Mouse (Mus musculus) limb, embryonic 12.5 days (tissue): ENCODE measurements around the gene Rnf151. TPM values are rescaled to one million over a fixed set of nuclear protein-coding genes. Genes with fewer than 3 reads are reported as not detected.

Experiments
- ATAC-seq: fragments of 200-750 bp; cut with Nextera tagmentation; 2 replicates; pipeline ENCODE4 v1.8.0; 2017; ENCODE audit warnings: low read depth, moderate TSS enrichment; ENCODE audit not compliant: insufficient number of reproducible peaks, insufficient read depth, low FRiP score, low TSS enrichment
- H3K27ac ChIP-seq: fragments of 300-500 bp; sonication (generic); 2 replicates; pipeline ENCODE4 v1.5.1; 2016; ENCODE audit warnings: mild to moderate bottlenecking, moderate library complexity
- H3K27me3 ChIP-seq: fragments of 300-500 bp; sonication (generic); 2 replicates; pipeline ENCODE4 v1.6.1; 2016; ENCODE audit warnings: mild to moderate bottlenecking, moderate library complexity
- H3K36me3 ChIP-seq: fragments of 300-500 bp; sonication (generic); 2 replicates; pipeline ENCODE4 v1.6.1; 2016; ENCODE audit warnings: mild to moderate bottlenecking, moderate library complexity
- H3K4me1 ChIP-seq: fragments of 300-500 bp; sonication (generic); replicated peaks from 2 replicates; pipeline ENCODE4 v1.6.1; 2016
- H3K4me2 ChIP-seq: fragments of 300-500 bp; sonication (generic); 2 replicates; pipeline ENCODE4 v1.6.1; 2016; ENCODE audit warnings: mild to moderate bottlenecking, moderate library complexity
- H3K4me3 ChIP-seq: fragments of 300-500 bp; sonication (generic); replicated peaks from 2 replicates; pipeline ENCODE4 v1.5.1; 2016; ENCODE audit warnings: mild to moderate bottlenecking
- H3K9ac ChIP-seq: fragments of 300-500 bp; sonication (generic); replicated peaks from 2 replicates; pipeline ENCODE4 v1.6.1; 2016; ENCODE audit warnings: mild to moderate bottlenecking, moderate library complexity
- H3K9me3 ChIP-seq: fragments of 300-500 bp; sonication (generic); 2 replicates; pipeline ENCODE4 v1.6.1; 2016; ENCODE audit warnings: mild to moderate bottlenecking, moderate library complexity
- WGBS: fragments of 180-500 bp; shearing (Covaris S2); methylation state at CpG from one replicate; pipeline ENCODE4 v1.1.7; 2016; 5-methylcytosine and 5-hydroxymethylcytosine counted together
- polyA plus RNA-seq: library from polyadenylated mRNA; unstranded; fragments of >200 nt; fragmentation: Nextera tagmentation; extraction: Ambion mirVana; gene quantifications from 2 replicates; pipeline ENCODE4 v1.2.1, GENCODE M21; 2016

The Rnf151 gene
- polyA plus RNA-seq, 1 experiment from 2014 or later = 0.29 TPM

- Histone ChIP-seq H3K4me3 (no peak overlapping the region), H3K36me3 (no peaks in the 10 kb centered on the region), H3K27ac (no peak overlapping the region), H3K4me1 (peaks cover 6% of the 10 kb centered on the region), H3K4me2 (no peak overlapping the region), H3K9me3 (no peaks in the 10 kb centered on the region), H3K27me3 (peaks cover 14% of the 10 kb centered on the region; the same call in 1 of the 2 replicates), H3K9ac (no peak overlapping the region)
- WGBS = 79% methylated on average over 12 of the region's 12 CpGs
- ATAC-seq = no peak
These were observed 14.5 kb upstream of the Rnf151 start for GRCm38 (mm10) chr17:24732233-24732935.

- WGBS = 81% methylated on average over 14 of the region's 14 CpGs
- H3K4me2 ChIP-seq = no peak overlapping the region
- no peak for ATAC-seq
- peaks cover 14% of the 10 kb centered on the region; the same call in 1 of the 2 replicates for H3K27me3 ChIP-seq
- H3K4me3 ChIP-seq = no peak overlapping the region
- no peaks in the 10 kb centered on the region for H3K4me1 ChIP-seq
- H3K9me3 ChIP-seq = no peaks in the 10 kb centered on the region
- no peaks in the 10 kb centered on the region for H3K36me3 ChIP-seq
- H3K27ac ChIP-seq = no peak overlapping the region
- H3K9ac ChIP-seq = no peak overlapping the region
These were observed 12.9 kb upstream of the Rnf151 start for GRCm38 (mm10) chr17:24730787-24731186.

- peaks cover 14% of the 10 kb centered on the region; the same call in 1 of the 2 replicates for H3K27me3 ChIP-seq
- H3K9me3 ChIP-seq = no peaks in the 10 kb centered on the region
- no peak for ATAC-seq
- WGBS = 83% methylated on average over 6 of the region's 6 CpGs
- no peak overlapping the region for H3K4me3 ChIP-seq
- no peak overlapping the region for H3K27ac ChIP-seq
- no peak overlapping the region for H3K4me2 ChIP-seq
- H3K9ac ChIP-seq = no peak overlapping the region
- no peaks in the 10 kb centered on the region for H3K36me3 ChIP-seq
- H3K4me1 ChIP-seq = no peaks in the 10 kb centered on the region
These were observed 11.2 kb upstream of the Rnf151 start for GRCm38 (mm10) chr17:24729067-24729466.

- whole genome bisulfite sequencing = 69% methylated on average over 17 of the region's 17 CpGs
- no peak overlapping the region for H3K4me2 ChIP-seq
- ATAC-seq = no peak
- no peak overlapping the region for H3K27ac ChIP-seq
- no peak overlapping the region; the same call in 1 of the 2 replicates for H3K9ac ChIP-seq
- H3K4me1 ChIP-seq = peaks cover 5% of the 10 kb centered on the region
- H3K9me3 ChIP-seq = no peaks in the 10 kb centered on the region
- peaks cover 14% of the 10 kb centered on the region; the same call in 1 of the 2 replicates for H3K27me3 ChIP-seq
- no peaks in the 10 kb centered on the region for H3K36me3 ChIP-seq
- no peak overlapping the region for H3K4me3 ChIP-seq
These were observed 10.3 kb upstream of the Rnf151 start for GRCm38 (mm10) chr17:24728184-24728583.

GRCm38 (mm10) chr17:24727618-24728017, 9.8 kb upstream of the Rnf151 start, which contains the start of gene Rpl3l:
TSS of gene Rpl3l (plus strand) at chr17:24727820.
- Histone ChIP-seq H3K27ac (no peak within 1 kb of the TSS), H3K4me1 (peaks cover 10% of the 10 kb centered on the region), H3K27me3 (peaks cover 14% of the 10 kb centered on the region; the same call in 1 of the 2 replicates), H3K9ac (no peak within 1 kb of the TSS; the same call in 1 of the 2 replicates), H3K9me3 (no peaks in the 10 kb centered on the region), H3K36me3 (peaks cover under 1% of the 10 kb centered on the region), H3K4me2 (no peak within 1 kb of the TSS), H3K4me3 (no peak within 1 kb of the TSS)
- 58% methylated on average over 2 of the region's 2 CpGs for WGBS
- ATAC-seq = no peak

DNA sequence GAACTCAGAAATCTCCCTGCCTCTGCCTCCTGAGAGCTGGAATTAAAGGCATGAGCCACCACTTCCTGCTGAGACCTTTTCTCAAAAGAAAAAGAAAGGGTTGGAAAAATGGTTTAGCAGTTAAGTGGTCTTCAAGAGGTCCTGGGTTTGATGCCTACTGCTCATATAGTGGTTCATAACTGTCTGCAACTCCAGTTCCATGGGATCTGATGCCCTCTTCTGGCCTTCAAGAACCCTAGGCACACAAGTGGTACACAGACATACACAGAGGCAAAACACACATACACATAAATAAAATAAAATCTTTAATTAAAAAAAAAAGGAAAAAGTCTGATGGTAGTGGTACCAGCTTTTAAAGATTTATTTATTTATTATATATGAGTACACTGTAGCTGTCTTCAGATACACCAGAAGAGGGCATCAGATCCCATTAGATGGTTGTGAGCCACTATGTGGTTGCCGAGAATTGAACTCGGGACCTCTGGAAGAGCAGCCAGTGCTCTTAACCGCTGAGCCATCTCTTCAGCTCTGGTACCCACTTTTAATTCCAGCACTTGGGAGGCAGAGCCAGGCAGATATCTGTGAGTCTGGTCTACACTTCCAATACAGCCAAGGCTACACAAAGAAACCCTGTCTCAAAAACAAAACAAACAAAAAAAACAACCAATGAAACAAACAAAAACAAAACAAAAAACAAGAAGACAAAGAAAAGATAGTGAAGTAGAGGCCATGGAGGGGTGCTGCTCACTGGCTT, 8.0 kb upstream of the Rnf151 start:
- ATAC-seq = no peak
- no peak overlapping the region for H3K4me3 ChIP-seq
- no peaks in the 10 kb centered on the region for H3K9me3 ChIP-seq
- H3K27ac ChIP-seq = no peak overlapping the region
- 71% methylated on average over 3 of the region's 3 CpGs for WGBS
- peaks cover 3% of the 10 kb centered on the region; the same call in 1 of the 2 replicates for H3K27me3 ChIP-seq
- no peak overlapping the region for H3K9ac ChIP-seq
- H3K4me2 ChIP-seq = no peak overlapping the region
- peaks cover 26% of the 10 kb centered on the region for H3K4me1 ChIP-seq
- H3K36me3 ChIP-seq = peaks cover 16% of the 10 kb centered on the region

DNA sequence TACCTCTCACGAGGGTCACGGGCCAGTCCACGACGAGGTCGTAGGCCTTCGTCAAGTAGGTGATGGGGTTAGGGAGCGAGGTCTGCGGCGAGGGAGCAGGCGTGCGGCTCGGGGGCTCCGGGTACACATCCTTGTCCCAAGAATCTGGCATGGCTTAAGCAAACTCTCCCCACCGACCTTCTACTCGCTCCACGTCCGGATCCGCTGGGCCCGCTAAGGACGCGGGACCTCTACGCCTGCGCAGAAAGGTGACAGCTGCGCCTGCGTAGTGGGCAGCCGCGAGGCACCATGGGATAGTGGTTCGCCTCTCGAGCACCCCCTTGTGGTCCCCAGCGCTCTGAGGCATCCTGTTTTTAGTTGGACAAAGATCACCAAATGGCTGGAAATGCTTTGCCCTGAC, 6.3 kb upstream of the Rnf151 start, which contains the start of gene Ndufb10:
Ndufb10 (minus strand) TSS at position 295 of the 400 bp plus-strand sequence.
- under 1% methylated on average over 30 of the region's 30 CpGs for WGBS

GRCm38 (mm10) chr17:24723881-24724180, 6.0 kb upstream of the Rnf151 start:
- Histone ChIP-seq H3K4me1 (peaks cover 28% of the 10 kb centered on the region), H3K36me3 (peaks cover 18% of the 10 kb centered on the region), H3K4me2 (peak overlapping the region; percentile 82), H3K9ac (peak overlapping the region; percentile 88), H3K9me3 (no peaks in the 10 kb centered on the region), H3K27me3 (peaks cover 3% of the 10 kb centered on the region; the same call in 1 of the 2 replicates), H3K27ac (peak overlapping the region; percentile 80), H3K4me3 (peak overlapping the region; percentile 81)
- WGBS = under 1% methylated on average over 15 of the region's 15 CpGs
- ATAC-seq = no peak

More for the DNA sequence above, 6.3 kb upstream of the Rnf151 start, which contains the start of gene Ndufb10:
- Histone ChIP-seq H3K27ac (peak within 1 kb of the TSS; percentile 80), H3K9ac (peak within 1 kb of the TSS; percentile 88), H3K36me3 (peaks cover 18% of the 10 kb centered on the region), H3K9me3 (no peaks in the 10 kb centered on the region), H3K4me3 (peak within 1 kb of the TSS; percentile 81), H3K4me1 (peaks cover 26% of the 10 kb centered on the region), H3K27me3 (peaks cover 3% of the 10 kb centered on the region; the same call in 1 of the 2 replicates), H3K4me2 (peak within 1 kb of the TSS; percentile 82)
- peak; percentile 65 for ATAC-seq

DNA sequence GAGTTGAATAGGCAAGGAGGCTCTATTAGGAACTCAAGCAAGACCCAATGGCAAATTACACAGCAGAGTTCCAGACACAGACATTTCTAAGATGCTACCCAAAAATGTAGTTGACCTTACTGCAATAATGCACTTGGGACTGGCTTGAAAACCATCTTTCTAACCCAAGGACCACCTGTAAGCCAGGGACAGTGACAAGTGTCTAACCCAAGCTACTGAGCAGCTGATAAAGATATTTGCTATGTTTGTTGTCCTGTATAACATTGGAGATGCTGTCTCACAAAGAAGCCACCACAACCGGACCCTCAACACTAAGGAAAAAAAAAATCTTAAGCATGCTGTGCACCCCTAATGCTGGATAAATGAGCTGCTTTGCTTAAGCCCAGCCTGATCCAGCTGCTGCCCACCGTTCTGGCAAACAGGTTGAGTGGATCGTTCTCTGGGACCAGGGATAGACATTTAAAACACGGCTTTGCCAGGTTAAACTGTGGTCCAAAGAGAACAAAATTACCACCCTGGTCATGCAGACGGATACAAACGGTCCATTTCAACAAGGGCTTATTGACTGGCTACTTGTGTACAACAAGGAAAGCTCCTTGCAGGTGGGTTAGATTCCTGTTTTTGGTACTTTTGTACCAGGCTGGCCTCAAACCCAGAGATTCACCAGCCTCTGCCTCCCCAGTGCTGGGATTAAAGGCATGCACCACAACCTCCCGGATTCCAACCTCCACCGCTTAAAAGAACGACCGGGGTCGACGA, 5.4 kb upstream of the Rnf151 start:
- H3K36me3 ChIP-seq = peaks cover 24% of the 10 kb centered on the region
- peak overlapping the region; percentile 82 for H3K4me2 ChIP-seq
- H3K9ac ChIP-seq = peak overlapping the region; percentile 88
- ATAC-seq = no peak
- peaks cover 32% of the 10 kb centered on the region for H3K4me1 ChIP-seq
- 5% methylated on average over 12 of the region's 12 CpGs for WGBS
- H3K4me3 ChIP-seq = peak overlapping the region; percentile 81
- H3K27me3 ChIP-seq = no peaks in the 10 kb centered on the region
- peak overlapping the region; percentile 80; the same call in 1 of the 2 replicates for H3K27ac ChIP-seq
- no peaks in the 10 kb centered on the region for H3K9me3 ChIP-seq

DNA sequence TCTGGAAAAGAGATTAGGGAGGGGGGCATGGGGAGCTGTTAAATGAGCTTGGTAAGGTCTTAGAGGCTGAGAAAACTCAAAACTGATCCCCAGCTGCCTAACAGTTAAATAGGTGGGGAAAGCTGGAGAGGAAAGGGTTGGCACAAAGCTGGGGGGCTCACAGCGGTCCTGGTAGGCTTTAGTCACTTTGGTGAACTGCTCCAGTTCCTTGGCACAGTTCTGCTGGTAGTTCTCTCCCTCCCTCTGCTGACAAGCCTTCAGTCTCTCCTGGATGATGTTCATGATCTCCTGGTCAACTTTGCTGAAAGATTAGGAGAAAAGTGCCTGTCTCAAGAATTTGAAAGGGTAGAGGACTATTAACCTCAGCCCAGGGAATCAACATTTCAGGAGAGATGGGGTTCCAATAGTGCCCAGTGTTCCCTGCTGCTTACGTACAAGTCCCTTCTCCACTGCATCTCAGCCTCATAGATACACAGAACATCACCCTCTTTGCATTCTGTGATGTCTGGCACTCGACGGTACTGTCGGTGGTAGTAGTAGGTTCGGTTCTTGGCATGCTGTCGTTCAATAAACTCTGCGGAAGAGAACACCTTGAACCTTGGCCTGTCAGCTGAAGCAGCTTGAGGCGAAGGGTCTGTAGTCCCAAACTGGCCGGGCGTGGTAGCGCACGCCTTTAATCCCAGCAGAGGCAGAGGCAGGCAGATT, 4.5 kb upstream of the Rnf151 start:
- peaks cover 32% of the 10 kb centered on the region for H3K4me1 ChIP-seq
- no peak for ATAC-seq
- peaks cover 33% of the 10 kb centered on the region for H3K36me3 ChIP-seq
- H3K27me3 ChIP-seq = no peaks in the 10 kb centered on the region
- H3K4me3 ChIP-seq = 0 out of 2 replicates have a peak overlapping the region, but pooled peaks have one; percentile 8
- H3K27ac ChIP-seq = no peak overlapping the region
- H3K9me3 ChIP-seq = no peaks in the 10 kb centered on the region
- H3K4me2 ChIP-seq = peak overlapping the region; percentile 82
- H3K9ac ChIP-seq = 0 out of 2 replicates have a peak overlapping the region, but pooled peaks have one; percentile 19
- 34% methylated on average over 13 of the region's 13 CpGs for WGBS
